Mouse (Mus musculus) testis, postnatal 10 days (tissue): ENCODE data around the gene Prr36.

Source experiments
- DNase-seq: peaks from one replicate; pipeline ENCODE4 v3.0.0; 2021; ENCODE audit warnings: low spot score

The Prr36 gene

GRCm38 (mm10) chr8:4201321-4201720 is 15.9 kb downstream of the Prr36 start:
- DNase-seq, result no peak

DNA sequence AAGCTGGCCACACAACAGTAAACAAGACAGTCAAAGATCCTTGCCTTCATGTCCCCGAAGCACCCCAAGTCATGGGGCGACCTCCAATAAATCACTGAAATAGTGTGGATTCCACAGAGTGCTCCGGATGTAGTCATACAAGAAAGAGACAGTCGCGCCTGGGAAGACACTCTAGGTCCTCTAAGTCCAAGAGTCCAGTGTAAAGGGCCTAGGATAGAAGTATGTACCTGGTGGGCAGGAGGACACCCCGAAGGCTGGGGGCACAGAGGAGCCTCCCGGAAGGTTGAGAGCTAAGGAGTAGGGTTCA is 23.7 kb downstream of the Prr36 start:
- no peak for DNase-seq

- peak; percentile 95 for DNase-seq
These were observed 24.3 kb downstream of the Prr36 start for GRCm38 (mm10) chr8:4192807-4193587.

DNA sequence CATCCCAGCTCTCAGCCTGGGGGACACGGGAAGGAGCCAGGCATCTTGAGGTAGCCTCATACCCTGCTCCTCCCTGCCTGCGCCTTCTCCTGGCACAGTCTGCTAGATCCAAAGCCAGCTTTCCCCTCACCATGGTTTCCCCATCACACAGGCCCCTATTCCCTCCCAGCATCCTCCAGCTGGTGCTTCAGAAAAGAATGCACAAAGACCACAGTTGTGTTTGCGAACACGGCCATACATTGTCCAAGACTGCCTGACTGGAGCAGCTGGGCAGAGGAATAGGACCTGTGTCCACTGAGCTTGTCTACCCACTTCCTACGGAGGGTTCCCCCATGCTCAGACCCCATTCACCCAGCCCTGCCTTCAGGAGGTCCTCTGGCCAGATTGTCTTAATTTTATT is 25.0 kb downstream of the Prr36 start:
- DNase-seq, result no peak

- DNase-seq, result no peak
These were observed 28.1 kb downstream of the Prr36 start for GRCm38 (mm10) chr8:4189031-4189722.

DNA sequence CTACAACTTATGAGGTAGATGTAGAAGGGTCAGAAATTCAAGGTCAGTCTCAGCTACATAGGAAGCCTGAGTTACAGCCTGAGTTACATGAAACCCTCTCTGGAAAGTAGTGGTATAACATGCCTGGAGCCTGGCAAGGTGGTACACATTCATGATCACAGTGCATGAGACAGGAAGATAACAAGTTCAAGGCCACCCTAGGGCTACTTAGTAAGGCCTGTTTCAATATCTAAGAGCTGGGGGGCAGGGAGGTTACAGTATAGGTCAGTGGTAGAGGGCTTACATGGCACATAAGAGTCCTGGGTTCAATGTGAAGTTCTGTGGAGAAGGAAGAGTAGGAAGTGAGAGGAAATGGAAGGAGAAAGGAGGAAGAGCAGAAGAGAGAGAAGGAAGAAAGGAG is 28.7 kb downstream of the Prr36 start:
- DNase-seq, result no peak

- DNase-seq, result no peak
These were observed 31.1 kb downstream of the Prr36 start for GRCm38 (mm10) chr8:4186151-4186550.

DNA sequence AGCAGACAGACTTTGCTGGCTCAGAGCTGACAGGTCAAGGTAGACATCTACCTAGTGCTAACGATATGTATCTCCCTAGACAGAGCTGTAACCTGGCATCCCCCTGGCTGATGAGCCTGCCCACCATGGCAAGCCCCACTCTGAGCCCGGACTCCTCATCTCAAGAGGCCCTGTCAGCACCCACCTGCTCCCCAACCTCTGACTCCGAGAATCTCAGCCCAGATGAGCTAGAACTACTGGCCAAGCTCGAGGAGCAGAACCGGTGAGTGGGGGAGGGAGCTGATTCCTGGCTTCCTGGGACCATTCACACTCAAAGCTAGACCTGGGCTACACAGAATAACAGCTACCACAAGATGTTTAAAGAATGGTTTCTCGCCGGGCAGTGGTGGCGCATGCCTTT is 33.9 kb downstream of the Prr36 start:
- DNase-seq, result no peak

GRCm38 (mm10) chr8:4174018-4174417 is 43.2 kb downstream of the Prr36 start:
- no peak for DNase-seq

- DNase-seq, result peak; percentile 31
These were observed 44.8 kb downstream of the Prr36 start for GRCm38 (mm10) chr8:4172486-4172885.

GRCm38 (mm10) chr8:4167918-4168317 is 49.3 kb downstream of the Prr36 start:
- no peak for DNase-seq

GRCm38 (mm10) chr8:4166881-4167525 is 50.3 kb downstream of the Prr36 start:
- no peak for DNase-seq

DNA sequence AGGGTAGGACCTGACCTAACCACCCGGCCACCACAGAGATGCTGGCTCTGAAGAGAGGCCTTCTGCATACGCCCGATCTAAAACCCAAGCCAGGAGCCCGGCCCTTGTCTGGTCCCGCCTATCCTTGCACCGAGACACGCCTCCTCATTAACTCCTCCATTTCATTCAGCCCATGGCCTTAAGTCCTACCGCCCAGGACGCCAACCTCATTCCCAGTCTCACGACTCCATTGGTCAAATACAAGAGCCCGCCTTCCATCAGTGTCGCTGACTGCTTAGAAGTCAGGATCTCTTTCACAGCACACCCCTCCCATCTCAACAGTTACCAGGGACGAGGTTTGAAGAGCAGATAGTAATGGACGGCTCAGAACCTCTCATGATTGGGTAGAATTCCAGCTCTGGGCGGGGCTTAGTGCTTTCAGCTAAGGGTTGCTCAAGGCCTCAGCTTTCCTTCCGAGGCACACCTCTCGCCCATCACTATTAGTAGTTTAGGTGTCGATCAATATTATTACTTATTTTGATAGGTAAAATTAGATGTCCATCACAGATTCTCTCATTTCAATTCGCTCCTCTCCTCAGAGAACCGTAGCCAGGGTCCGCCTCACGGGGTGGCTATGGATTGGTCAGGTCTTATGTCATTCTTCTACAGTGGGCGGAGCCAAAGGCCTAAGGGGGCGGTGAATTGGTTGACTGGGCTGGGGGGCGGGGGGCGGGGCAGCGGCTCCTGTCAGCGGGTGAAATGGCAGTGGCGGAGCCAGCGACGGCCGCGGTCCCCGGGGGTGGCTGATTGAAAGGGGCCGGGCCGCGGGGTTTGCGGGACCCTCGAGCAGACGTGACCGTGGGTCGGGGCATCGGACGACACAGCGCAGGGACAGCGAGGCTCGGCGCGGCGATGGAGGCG is 51.2 kb downstream of the Prr36 start, which contains the start of gene Evi5l:
Evi5l (plus strand) TSS at position 716 of the 900 bp plus-strand sequence.
- DNase-seq, result peak; percentile 98

DNA sequence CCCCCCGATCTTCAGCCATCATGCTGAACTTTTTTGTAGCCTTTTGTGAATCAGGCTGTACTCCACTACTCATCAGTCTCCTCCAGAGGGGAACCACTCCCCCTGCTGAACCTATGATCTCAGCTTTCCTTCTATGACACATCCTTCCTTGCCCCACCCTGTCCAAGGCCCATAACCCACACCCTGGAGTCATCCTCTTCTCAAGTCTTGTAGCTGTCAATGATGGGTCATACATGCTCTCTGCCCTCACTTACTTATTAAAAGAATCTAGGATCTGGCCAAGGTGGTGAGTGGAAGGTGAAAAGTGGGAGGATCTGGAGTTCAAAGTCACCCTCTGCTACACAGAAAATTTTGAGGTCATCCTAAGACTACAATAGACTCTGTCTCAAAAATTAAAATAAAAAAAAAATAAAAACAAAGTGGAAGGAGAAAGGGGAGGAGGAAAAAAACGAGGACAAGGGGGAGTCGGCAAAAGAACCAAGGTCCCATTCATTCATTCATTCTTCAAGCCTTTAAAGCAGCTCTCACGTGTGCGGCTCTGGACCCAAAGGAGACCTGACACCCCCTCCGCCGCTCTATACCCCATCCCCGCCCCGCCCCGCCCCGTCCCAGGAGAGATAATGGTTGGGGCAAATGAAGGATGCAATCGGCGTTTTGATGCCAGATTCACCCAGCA is 51.9 kb downstream of the Prr36 start:
- no peak for DNase-seq

DNA sequence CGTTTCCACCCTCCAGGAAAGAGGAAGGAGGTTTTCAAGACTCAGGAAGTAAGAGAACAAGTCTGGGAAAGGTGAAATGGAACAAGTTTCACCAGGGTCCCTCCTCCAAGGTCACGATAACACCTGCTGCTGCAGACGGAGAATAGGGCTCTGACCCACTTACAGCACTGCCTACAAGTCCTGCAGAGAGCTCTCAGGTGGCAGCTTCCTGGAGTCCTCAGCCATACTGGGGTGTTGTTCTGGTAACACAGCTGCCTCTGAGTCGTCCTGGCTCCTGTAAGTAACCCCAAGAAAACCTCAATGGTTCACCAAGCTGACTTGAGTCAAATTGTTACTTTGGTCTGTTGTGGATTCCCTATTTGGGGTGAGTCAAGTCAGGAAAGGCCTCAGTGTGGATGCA is 54.5 kb downstream of the Prr36 start:
- no peak for DNase-seq
